Mouse (Mus musculus) midbrain, embryonic 15.5 days (tissue): Measurements from ENCODE around the gene Cpvl. TPM values are rescaled to one million over a fixed set of nuclear protein-coding genes. Genes with fewer than 3 reads are reported as not detected.

Experiments used
- ATAC-seq: fragments of 200-750 bp; cut with Nextera tagmentation; replicated peaks from 2 replicates; pipeline ENCODE4 v1.8.0; 2017; ENCODE audit warnings: moderate TSS enrichment
- H3K27ac ChIP-seq: fragments of 300-500 bp; sonication (generic); 2 replicates; pipeline ENCODE4 v1.5.1; 2015; ENCODE audit warnings: mild to moderate bottlenecking, inconsistent platforms
- H3K27me3 ChIP-seq: fragments of 300-500 bp; sonication (generic); replicated peaks from 2 replicates; pipeline ENCODE4 v1.6.1; 2015; ENCODE audit warnings: inconsistent platforms
- H3K36me3 ChIP-seq: fragments of 300-500 bp; sonication (generic); replicated peaks from 2 replicates; pipeline ENCODE4 v1.6.1; 2015; ENCODE audit warnings: inconsistent platforms
- H3K4me1 ChIP-seq: fragments of 300-500 bp; sonication (generic); 2 replicates; pipeline ENCODE4 v1.6.1; 2015; ENCODE audit warnings: inconsistent platforms
- H3K4me2 ChIP-seq: fragments of 300-500 bp; sonication (generic); 2 replicates; pipeline ENCODE4 v1.6.1; 2015; ENCODE audit warnings: inconsistent platforms, mild to moderate bottlenecking, moderate library complexity
- H3K4me3 ChIP-seq: fragments of 300-500 bp; sonication (generic); 2 replicates; pipeline ENCODE4 v1.5.1; 2015; ENCODE audit warnings: mild to moderate bottlenecking, inconsistent platforms
- H3K9ac ChIP-seq: fragments of 300-500 bp; sonication (generic); 2 replicates; pipeline ENCODE4 v1.6.1; 2015; ENCODE audit warnings: mild to moderate bottlenecking, inconsistent platforms
- H3K9me3 ChIP-seq: fragments of 300-500 bp; sonication (generic); 2 replicates; pipeline ENCODE4 v1.6.1; 2016; ENCODE audit warnings: inconsistent platforms
- WGBS: fragments of 180-500 bp; shearing (Covaris S2); methylation state at CpG from one replicate; pipeline ENCODE4 v1.1.7; 2015; ENCODE audit warnings: mixed read lengths; 5-methylcytosine and 5-hydroxymethylcytosine counted together
- polyA plus RNA-seq: library from polyadenylated mRNA; unstranded; fragments of >200 nt; fragmentation: Nextera tagmentation; extraction: Ambion mirVana; gene quantifications from 2 replicates; pipeline ENCODE4 v1.2.1, GENCODE M21; 2015

Cpvl gene
- polyA plus RNA-seq: not detected in 2 replicates

DNA sequence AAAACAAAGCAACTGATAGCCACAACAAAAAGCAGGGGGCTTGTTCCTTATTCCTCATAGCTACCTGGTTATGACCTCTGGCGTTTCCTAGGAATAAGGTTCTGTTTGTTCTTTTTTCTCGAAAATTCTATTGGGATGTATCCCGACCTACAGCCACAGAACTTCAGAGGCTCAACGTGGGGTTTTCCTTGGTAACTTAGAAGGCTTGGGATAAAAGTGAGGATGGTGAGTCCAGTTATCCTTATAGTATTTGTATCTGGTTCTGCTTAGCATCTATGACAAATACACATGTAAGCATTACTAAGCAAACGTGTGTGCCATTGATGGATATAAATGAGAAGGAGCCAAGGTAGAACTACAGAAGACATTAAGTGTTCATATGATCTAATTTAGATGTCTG is at the start of gene Cpvl:
Cpvl (minus strand) TSS at position 101 of the 400 bp plus-strand sequence.
- Histone ChIP-seq H3K4me3 (no peak within 1 kb of the TSS), H3K36me3 (no peaks in the 10 kb centered on the region), H3K4me1 (no peaks in the 10 kb centered on the region), H3K9me3 (no peaks in the 10 kb centered on the region), H3K9ac (no peak within 1 kb of the TSS), H3K4me2 (no peak within 1 kb of the TSS), H3K27me3 (no peaks in the 10 kb centered on the region), H3K27ac (no peak within 1 kb of the TSS)
- WGBS: 92% methylated on average over 5 of the region's 5 CpGs
- no peak for ATAC-seq

GRCm38 (mm10) chr6:54023846-54024245 is 45.4 kb upstream of the Cpvl start:
- 92% methylated on average over 5 of the region's 5 CpGs for WGBS
- Histone ChIP-seq H3K9me3 (no peaks in the 10 kb centered on the region), H3K4me1 (peaks cover 7% of the 10 kb centered on the region; the same call in 1 of the 2 replicates), H3K27ac (no peak overlapping the region), H3K4me3 (no peak overlapping the region), H3K36me3 (no peaks in the 10 kb centered on the region), H3K4me2 (no peak overlapping the region), H3K27me3 (no peaks in the 10 kb centered on the region), H3K9ac (no peak overlapping the region)
- ATAC-seq: no peak

- Histone ChIP-seq H3K36me3 (no peaks in the 10 kb centered on the region), H3K4me3 (no peak overlapping the region), H3K9me3 (no peaks in the 10 kb centered on the region), H3K9ac (no peak overlapping the region), H3K4me2 (no peak overlapping the region), H3K27ac (no peak overlapping the region), H3K27me3 (no peaks in the 10 kb centered on the region), H3K4me1 (peaks cover 7% of the 10 kb centered on the region; the same call in 1 of the 2 replicates)
- WGBS: 42% methylated on average over 15 of the region's 15 CpGs
- ATAC-seq: no peak
Observed at GRCm38 (mm10) chr6:54021123-54021789, 42.8 kb upstream of the Cpvl start.

DNA sequence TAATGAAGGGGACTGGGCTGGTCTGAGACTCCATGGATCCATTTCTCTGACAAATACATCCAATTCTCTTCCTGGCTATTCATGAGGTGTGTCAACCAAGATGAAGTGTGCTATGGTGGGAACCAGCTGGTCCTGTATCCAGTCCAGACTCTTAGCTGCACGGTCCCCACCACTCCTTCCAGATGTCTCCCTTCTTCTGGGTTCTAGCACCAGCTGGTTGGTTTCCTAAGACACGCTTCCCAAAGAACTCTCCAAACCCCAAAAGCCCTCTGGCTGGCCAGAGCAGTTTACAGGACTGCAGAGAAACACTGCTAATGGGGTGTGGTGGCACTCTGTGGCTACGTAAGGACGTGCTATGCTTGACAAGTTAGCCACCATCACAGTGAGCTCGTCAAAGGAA is 40.4 kb upstream of the Cpvl start:
- no peak overlapping the region for H3K27ac ChIP-seq
- 86% methylated on average over 5 of the region's 5 CpGs for WGBS
- H3K36me3 ChIP-seq: no peaks in the 10 kb centered on the region

DNA sequence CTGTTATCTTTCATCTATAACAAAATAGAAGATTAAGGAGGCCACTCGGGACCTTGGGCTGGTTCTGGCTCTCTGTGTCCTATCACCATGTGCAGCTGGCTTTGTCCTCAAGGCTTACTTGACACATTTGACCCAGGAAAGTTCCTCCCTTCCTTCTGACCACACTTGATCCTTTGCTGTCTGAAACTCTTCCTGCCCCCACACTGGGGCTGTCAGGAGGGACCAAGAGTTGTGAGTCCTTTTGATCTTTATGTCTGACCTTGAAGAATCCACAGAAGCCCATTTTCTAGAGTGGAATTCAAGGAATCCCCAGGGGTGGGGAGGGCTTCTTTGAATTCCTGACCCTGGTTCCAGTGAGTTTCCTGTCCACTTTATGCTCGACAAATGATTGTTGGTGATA is 39.6 kb upstream of the Cpvl start:
- no peak overlapping the region for H3K9ac ChIP-seq
- H3K4me1 ChIP-seq: no peaks in the 10 kb centered on the region
- no peak overlapping the region for H3K27ac ChIP-seq
- H3K4me2 ChIP-seq: no peak overlapping the region
- 67% methylated on average over 2 of the region's 2 CpGs for WGBS
- no peak overlapping the region for H3K4me3 ChIP-seq
- no peaks in the 10 kb centered on the region for H3K27me3 ChIP-seq
- H3K36me3 ChIP-seq: no peaks in the 10 kb centered on the region
- no peak for ATAC-seq
- no peaks in the 10 kb centered on the region for H3K9me3 ChIP-seq

More for the DNA sequence above, 40.4 kb upstream of the Cpvl start:
- no peaks in the 10 kb centered on the region for H3K4me1 ChIP-seq
- no peaks in the 10 kb centered on the region for H3K9me3 ChIP-seq
- H3K4me2 ChIP-seq: no peak overlapping the region
- no peak overlapping the region for H3K4me3 ChIP-seq
- no peak for ATAC-seq
- no peak overlapping the region for H3K9ac ChIP-seq
- H3K27me3 ChIP-seq: no peaks in the 10 kb centered on the region

- no peaks in the 10 kb centered on the region for H3K27me3 ChIP-seq
- WGBS: 86% methylated on average over 1 of the region's 1 CpGs
Observed at GRCm38 (mm10) chr6:54012163-54012562, 33.7 kb upstream of the Cpvl start.

DNA sequence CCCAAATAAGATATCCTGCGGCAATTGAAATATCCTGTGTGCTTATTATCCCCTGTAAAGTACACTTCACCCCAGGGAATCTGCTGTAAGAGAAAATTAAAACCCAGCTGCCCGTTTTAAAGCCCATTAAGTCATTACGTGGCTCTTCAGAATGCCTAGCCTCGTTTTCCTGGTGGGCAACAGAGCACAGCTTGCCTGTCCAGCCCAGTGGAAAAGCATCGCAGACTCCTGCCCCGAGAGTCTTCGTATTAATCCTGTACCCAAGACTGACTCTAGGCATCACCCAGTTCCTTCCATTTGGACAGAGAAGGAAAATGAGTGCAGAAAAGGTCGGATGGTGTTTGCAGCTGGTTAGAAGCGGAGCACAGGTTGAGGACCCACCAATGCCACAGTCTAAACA is 31.9 kb upstream of the Cpvl start:
- no peaks in the 10 kb centered on the region for H3K27me3 ChIP-seq
- H3K9me3 ChIP-seq: no peaks in the 10 kb centered on the region
- no peak overlapping the region for H3K27ac ChIP-seq
- H3K4me1 ChIP-seq: peaks cover 19% of the 10 kb centered on the region
- ATAC-seq: no peak
- 42% methylated on average over 9 of the region's 9 CpGs for WGBS
- no peak overlapping the region for H3K9ac ChIP-seq
- no peak overlapping the region for H3K4me3 ChIP-seq
- H3K4me2 ChIP-seq: no peak overlapping the region
- H3K36me3 ChIP-seq: no peaks in the 10 kb centered on the region

More at GRCm38 (mm10) chr6:54012163-54012562, 33.7 kb upstream of the Cpvl start:
- H3K9me3 ChIP-seq: no peaks in the 10 kb centered on the region
- H3K4me2 ChIP-seq: no peak overlapping the region
- H3K4me3 ChIP-seq: no peak overlapping the region
- H3K27ac ChIP-seq: no peak overlapping the region
- H3K36me3 ChIP-seq: no peaks in the 10 kb centered on the region
- no peak overlapping the region for H3K9ac ChIP-seq
- H3K4me1 ChIP-seq: peaks cover 19% of the 10 kb centered on the region
- ATAC-seq: no peak

DNA sequence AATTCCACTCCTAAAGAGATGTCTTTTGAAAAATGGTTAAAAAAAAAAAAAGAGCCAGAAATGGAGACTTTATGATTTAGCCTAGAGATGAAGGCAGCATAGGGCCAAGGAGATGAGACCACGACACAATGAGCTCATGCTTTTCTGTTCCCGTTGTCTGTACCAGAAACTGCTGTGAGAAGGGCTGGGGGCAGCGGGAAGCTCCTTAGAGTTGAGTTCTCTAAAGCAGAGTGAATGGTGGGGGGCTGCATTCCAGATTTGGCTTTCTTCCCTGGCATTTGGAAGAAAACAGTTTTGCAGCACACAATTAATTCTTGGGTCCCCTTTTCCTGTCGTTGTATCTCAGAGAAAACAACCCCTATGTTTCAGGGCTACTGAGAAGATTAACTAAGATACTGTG is 30.8 kb upstream of the Cpvl start:
- H3K9me3 ChIP-seq: no peaks in the 10 kb centered on the region
- 29% methylated on average over 4 of the region's 4 CpGs for WGBS
- peaks cover 19% of the 10 kb centered on the region for H3K4me1 ChIP-seq
- no peaks in the 10 kb centered on the region for H3K36me3 ChIP-seq
- ATAC-seq: no peak
- H3K27ac ChIP-seq: no peak overlapping the region
- no peak overlapping the region for H3K4me2 ChIP-seq
- H3K4me3 ChIP-seq: no peak overlapping the region
- no peak overlapping the region for H3K9ac ChIP-seq
- no peaks in the 10 kb centered on the region for H3K27me3 ChIP-seq

DNA sequence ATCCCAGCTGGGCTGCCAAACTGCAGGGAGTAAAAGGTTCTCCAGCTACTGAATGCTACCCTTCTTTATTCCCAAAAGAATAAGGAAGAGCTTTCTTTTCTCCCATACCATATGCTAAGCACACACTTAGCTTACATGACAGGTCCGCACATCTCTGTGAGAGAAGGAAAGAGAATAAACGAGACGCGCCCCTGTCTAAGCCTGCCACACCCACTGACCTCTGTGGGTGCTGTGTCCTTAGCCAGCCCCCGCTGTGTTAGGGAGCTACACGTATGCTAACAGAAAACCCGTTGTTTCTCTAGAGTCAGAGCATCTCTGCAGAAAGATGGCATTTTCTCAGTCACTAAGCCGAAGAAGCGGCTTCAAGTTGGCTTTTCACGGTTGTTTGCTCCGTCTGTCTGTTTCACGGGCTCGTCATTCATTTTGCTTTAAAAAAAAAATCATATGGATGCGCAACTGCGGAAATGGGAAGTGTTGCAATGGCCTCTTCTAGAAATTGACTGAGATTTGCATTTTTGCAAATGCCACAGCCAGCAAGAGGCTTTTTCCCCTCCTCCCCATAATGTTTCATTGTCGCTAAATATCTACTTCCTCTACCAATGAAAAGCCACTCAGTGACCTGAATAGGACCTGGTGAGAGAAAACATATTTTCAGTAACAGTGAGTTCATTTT is 30.1 kb upstream of the Cpvl start:
- Histone ChIP-seq H3K9me3 (no peaks in the 10 kb centered on the region), H3K4me1 (peaks cover 19% of the 10 kb centered on the region), H3K4me3 (peak overlapping the region; percentile 10; the same call in 1 of the 2 replicates), H3K4me2 (peak overlapping the region; percentile 32), H3K9ac (no peak overlapping the region), H3K27ac (peak overlapping the region; percentile 8; the same call in 1 of the 2 replicates), H3K36me3 (no peaks in the 10 kb centered on the region), H3K27me3 (no peaks in the 10 kb centered on the region)
- ATAC-seq: no peak
- 34% methylated on average over 16 of the region's 16 CpGs for WGBS

DNA sequence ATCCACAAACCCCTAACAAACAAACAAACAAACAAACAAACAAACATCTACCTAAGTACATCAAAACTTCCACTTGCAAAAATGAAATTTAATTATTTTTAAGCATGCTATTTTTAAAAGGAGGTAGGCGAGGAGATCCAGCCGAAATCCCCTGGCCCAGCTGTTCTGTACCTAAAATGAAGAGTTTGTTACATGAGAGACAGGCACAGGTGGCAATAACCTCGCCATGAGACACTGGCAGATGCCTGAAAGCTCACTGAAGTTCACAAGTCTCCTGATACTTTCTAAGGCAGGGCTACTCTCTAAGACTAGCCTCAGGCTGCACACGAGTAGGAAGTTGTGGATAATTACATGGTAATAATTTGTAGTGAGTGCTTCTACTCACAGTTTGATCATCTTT is 26.8 kb upstream of the Cpvl start:
- Histone ChIP-seq H3K27me3 (no peaks in the 10 kb centered on the region), H3K4me1 (peaks cover 19% of the 10 kb centered on the region), H3K9ac (no peak overlapping the region), H3K4me2 (no peak overlapping the region), H3K9me3 (no peaks in the 10 kb centered on the region), H3K27ac (no peak overlapping the region), H3K36me3 (no peaks in the 10 kb centered on the region), H3K4me3 (no peak overlapping the region)
- ATAC-seq: no peak
- 81% methylated on average over 4 of the region's 4 CpGs for WGBS

DNA sequence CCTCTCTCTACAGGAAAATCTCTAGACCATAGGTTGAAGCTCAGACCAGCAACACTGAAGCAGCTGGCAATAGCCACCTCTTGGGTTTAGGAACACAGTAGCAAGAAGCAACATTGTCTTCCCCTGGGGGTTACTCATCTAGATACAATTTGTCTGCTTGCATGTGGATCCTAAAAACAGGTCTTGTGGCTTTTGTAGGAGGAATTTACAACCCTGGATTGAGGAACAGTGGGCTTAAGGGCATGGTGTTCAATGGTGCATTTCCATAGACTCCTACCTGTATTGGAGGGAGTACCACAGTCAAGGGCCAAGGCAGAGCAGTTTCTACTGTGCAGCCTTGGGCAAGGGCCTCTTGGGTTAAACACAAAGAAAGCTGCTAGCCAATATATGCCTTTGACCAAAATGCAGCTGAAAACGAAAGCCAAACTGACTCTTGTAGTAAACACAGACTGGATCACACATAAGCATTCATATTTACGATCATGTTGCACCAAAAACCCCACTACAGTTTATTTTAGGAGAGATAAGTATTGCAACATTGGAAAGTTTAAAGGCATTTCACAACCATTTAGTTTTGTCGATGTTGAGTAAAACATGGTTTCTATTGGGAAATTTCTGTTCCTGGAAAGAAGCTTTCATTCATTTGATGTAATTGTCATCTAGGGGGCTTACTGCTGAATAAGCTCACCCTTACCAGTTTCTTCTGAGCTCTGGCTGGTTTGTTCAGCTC is 17.9 kb upstream of the Cpvl start:
- Histone ChIP-seq H3K27ac (no peak overlapping the region), H3K4me3 (no peak overlapping the region), H3K27me3 (no peaks in the 10 kb centered on the region), H3K9ac (no peak overlapping the region), H3K36me3 (no peaks in the 10 kb centered on the region), H3K9me3 (no peaks in the 10 kb centered on the region), H3K4me2 (no peak overlapping the region), H3K4me1 (no peaks in the 10 kb centered on the region)
- 91% methylated on average over 3 of the region's 3 CpGs for WGBS
- ATAC-seq: no peak

GRCm38 (mm10) chr6:53995519-53995918 is 17.0 kb upstream of the Cpvl start:
- Histone ChIP-seq H3K27ac (no peak overlapping the region), H3K9ac (no peak overlapping the region), H3K4me3 (no peak overlapping the region), H3K4me1 (no peaks in the 10 kb centered on the region), H3K36me3 (no peaks in the 10 kb centered on the region), H3K27me3 (no peaks in the 10 kb centered on the region), H3K9me3 (no peaks in the 10 kb centered on the region), H3K4me2 (no peak overlapping the region)
- no peak for ATAC-seq
- WGBS: 62% methylated on average over 4 of the region's 4 CpGs
